Mouse (Mus musculus) kidney, embryonic 14.5 days (tissue): ENCODE measurements around the gene Il25. TPM values are rescaled to one million over a fixed set of nuclear protein-coding genes. Genes with fewer than 3 reads are reported as not detected.

Source experiments
- microRNA counts: library from miRNA; unstranded; fragments of <30 nt; microRNA quantifications from one replicate; lab custom pipeline; 2017
- microRNA-seq: library from miRNA; unstranded; fragments of <30 nt; microRNA quantifications from one replicate; pipeline ENCODE4, GENCODE M21; 2016
- polyA plus RNA-seq: library from polyadenylated mRNA; unstranded; fragments of >200 nt; fragmentation: Nextera tagmentation; extraction: Ambion mirVana; gene quantifications from 2 replicates; pipeline ENCODE4 v1.2.1, GENCODE M21; 2014

Il25 gene
- polyA plus RNA-seq, 1 experiment from 2014 or later: not detected

MicroRNAs within 50 kb of the gene (microRNA counts, 519-probe panel; counts per million panel counts)
- microRNA mmu-miR-208a (lab: Ali Mortazavi, UCI): not detected
- not detected for microRNA mmu-miR-208b (lab: Ali Mortazavi, UCI)

Small RNAs within 50 kb of the gene (microRNA-seq; reads per million reads assigned to microRNA genes)
- gene Mir208a: 1.7 reads per million
- gene Mir208b: 4.0 reads per million, percentile 16 among the genes with 10 or more reads in this experiment

Other genes starting within 250 kb of the Il25 start
- gene 1700123O20Rik, start 246.5 kb upstream of the Il25 start, polyA plus RNA-seq: 89.8 and 110 TPM in 2 replicates
- gene Acin1, start 245.8 kb upstream of the Il25 start, polyA plus RNA-seq: 161 and 169 TPM in 2 replicates
- gene Gm29776, start 233.9 kb upstream of the Il25 start, polyA plus RNA-seq: 0.08 and 0.16 TPM in 2 replicates
- not detected in 2 replicates for gene Cebpe, start 220.5 kb upstream of the Il25 start, polyA plus RNA-seq
- 5.8 and 12.1 TPM in 2 replicates for gene Slc7a8, start 150.7 kb upstream of the Il25 start, polyA plus RNA-seq
- gene Rnf212b, start 118.6 kb upstream of the Il25 start, polyA plus RNA-seq: not detected in 2 replicates
- 10.3 and 19.1 TPM in 2 replicates for gene Homez, start 61.7 kb upstream of the Il25 start, polyA plus RNA-seq
- 2.9 and 4.5 TPM in 2 replicates for gene Ppp1r3e, start 55.1 kb upstream of the Il25 start, polyA plus RNA-seq
- gene Bcl2l2, start 49.3 kb upstream of the Il25 start, polyA plus RNA-seq: 5.3 and 6.1 TPM in 2 replicates
- 0.44 TPM in 1 of 2 replicates, not detected in the other for gene Gm20521, start 49.3 kb upstream of the Il25 start, polyA plus RNA-seq
- 178 and 227 TPM in 2 replicates for gene Pabpn1, start 40.2 kb upstream of the Il25 start, polyA plus RNA-seq
- 41.0 and 58.9 TPM in 2 replicates for gene Slc22a17, start 19.6 kb upstream of the Il25 start, polyA plus RNA-seq
- 26.2 and 33.8 TPM in 2 replicates for gene Efs, start 6.6 kb upstream of the Il25 start, polyA plus RNA-seq
- 0.89 and 3.3 TPM in 2 replicates for gene Cmtm5, start 3.6 kb downstream of the Il25 start, polyA plus RNA-seq
- 0.30 and 0.54 TPM in 2 replicates for gene Myh6, start 34.2 kb downstream of the Il25 start, polyA plus RNA-seq
- gene Gm17428, start 44.2 kb downstream of the Il25 start, polyA plus RNA-seq: not detected in 2 replicates
- 0.11 and 2.0 TPM in 2 replicates for gene Myh7, start 61.9 kb downstream of the Il25 start, polyA plus RNA-seq
- gene Ngdn, start 82.8 kb downstream of the Il25 start, polyA plus RNA-seq: 80.8 and 109 TPM in 2 replicates
- 5.8 and 6.4 TPM in 2 replicates for gene Zfhx2, start 159.6 kb downstream of the Il25 start, polyA plus RNA-seq
- 14.5 and 21.8 TPM in 2 replicates for gene Thtpa, start 162.1 kb downstream of the Il25 start, polyA plus RNA-seq
- gene Ap1g2, start 173.9 kb downstream of the Il25 start, polyA plus RNA-seq: 11.4 and 17.8 TPM in 2 replicates
- 0.43 and 0.55 TPM in 2 replicates for gene Jph4, start 184.2 kb downstream of the Il25 start, polyA plus RNA-seq